Mouse (Mus musculus) heart, adult 2 months (tissue): Measurements from ENCODE around the gene Wdr31.

Source experiments
- CTCF ChIP-seq: fragments of 200-600 bp; IDR thresholded peaks from 2 replicates; pipeline ENCODE4 v1.8.1; 2022; ENCODE audit warnings: antibody characterized with exemption, mild to moderate bottlenecking, moderate library complexity
- EP300 ChIP-seq: fragments of 200-500 bp; IDR thresholded peaks from 2 replicates; pipeline ENCODE4 v1.6.1; 2011; ENCODE audit warnings: low read depth, low read length, control low read depth; ENCODE audit not compliant: insufficient read depth
- POLR2A ChIP-seq: fragments of 200-500 bp; IDR thresholded peaks from 2 replicates; pipeline ENCODE4 v1.6.1; 2011; ENCODE audit warnings: mild to moderate bottlenecking, low read depth, low read length, control low read depth; ENCODE audit not compliant: insufficient read depth

- no peak for TF ChIP-seq CTCF
- TF ChIP-seq POLR2A, result no peak
- no peak for TF ChIP-seq EP300
These were observed 10.3 kb downstream of the Wdr31 start for GRCm38 (mm10) chr4:62460348-62460747.
